Mouse (Mus musculus): ENCODE data around the gene Amigo1. TPM values are rescaled to one million over a fixed set of nuclear protein-coding genes. Genes with fewer than 3 reads are reported as not detected.

Amigo1 gene
- 2.7 and 3.2 TPM in 2 replicates for polyA plus RNA-seq (2015; fragmentation: Nextera tagmentation; extraction: Ambion mirVana)

DNA sequence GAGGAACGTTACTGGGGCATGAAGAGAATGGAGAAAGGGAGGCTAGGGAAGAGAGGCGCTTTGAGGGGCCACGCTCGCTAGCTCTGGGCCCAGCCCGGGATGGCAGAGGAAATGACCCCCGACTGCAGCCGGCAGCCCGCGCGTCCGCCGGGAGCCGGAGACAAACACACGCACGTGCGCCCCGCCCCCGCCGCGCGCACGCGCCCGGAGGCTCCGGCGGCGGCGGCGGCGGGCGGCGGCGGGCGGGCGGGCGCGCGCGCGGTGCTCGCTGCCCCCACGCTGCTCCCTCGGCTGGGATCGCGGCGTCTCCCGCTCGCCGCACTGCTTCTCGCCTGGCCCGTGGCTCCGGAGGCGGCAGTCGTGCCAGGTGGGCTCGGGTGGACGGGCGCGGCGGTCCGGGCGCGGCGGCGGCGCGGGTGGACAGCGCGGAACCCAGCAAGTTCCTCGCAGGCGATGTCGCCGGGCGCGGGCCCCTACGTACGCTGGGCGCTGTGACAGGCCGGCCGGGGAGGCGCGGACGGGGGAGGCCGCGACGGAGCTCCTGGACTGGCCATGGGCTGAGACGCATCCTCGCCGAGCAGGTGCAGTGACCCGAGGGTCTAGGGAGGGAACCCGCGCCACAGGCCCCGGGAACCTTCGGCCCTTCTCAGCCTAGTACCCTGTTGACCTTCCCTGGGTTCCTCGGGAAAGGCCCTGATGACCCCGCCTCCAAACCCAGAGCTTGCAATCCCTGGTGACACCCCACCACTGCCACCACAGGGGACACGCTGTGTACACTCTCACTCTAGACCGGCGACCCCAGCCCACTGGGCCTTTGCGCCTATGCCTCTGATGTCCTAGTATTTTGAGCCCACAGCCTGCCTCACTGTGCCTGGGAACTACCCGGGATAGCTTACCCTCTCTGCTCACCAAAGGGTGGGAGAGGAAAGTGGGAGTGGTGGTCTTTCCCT, at the start of gene Amigo1:
Gene Amigo1 (plus strand): TSS at position 238 of the 950 bp plus-strand sequence.

DNA sequence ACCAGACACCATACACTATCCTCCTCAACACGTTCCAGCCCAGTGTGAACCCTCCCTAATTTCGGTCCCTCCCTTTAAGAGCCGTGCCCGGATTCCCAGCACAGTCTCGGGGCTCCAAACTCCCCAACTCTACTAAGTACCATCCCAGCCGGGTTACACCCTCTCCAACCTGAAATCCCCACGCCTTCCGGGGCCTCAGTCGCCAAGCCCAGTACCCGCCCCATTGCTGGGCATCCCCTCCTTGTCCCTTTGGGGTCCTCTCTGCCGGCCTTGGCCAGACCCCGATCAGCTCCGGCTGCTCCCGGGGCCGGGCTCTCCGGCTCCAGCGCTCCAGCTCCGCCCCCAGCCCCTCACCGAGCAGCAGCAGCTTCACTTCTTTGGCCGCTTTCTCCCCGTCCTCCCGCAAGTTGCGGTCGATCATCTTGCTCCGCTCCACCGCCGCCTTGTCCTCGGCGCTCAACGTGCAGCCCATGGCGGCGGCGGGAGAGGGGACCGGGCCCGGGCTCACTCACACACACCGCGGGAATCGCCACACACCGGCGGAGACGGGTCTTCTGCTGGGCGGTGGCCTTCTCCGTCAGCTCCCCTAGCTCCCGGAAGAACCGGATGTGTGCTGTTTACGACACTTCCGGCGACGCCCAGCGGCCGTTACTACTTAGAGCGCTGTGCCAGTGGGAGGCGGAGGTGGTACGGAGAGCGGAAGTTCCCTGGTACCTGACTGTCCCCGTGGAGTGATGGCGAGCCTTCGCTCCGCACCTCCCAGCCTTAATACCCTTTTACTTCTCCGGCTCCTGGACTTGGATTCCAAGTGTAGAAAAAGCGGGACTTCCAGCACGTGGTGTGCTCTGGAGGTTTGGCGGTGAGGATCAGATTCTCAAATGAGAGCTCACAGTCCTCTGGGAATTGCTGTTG, 40.3 kb upstream of the Amigo1 start, which contains the start of gene Gnai3:
Gene Gnai3 (minus strand): TSS at position 613 of the 912 bp plus-strand sequence.

DNA sequence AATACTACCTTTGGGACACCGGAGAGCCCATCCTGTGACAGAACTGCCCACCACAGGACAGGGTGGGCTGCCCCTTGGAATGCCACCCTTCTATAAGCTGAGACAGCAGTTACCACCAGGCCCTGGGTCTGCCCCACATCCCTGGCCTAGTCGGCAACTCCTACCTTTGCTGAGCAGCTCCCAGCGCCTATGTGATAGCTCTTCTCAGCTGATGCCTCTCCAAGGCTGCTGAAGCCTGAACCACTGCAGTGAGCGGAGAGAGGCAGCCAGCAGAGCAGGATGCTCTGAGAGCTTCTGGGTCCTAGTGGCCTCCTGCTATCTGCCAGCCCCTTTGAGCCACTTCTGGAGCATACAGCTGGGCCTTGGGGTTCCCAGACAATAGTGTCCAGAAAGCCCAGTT, 31.5 kb upstream of the Amigo1 start, which contains the start of gene Gpr61:
Gene Gpr61 (minus strand): TSS at position 227 of the 400 bp plus-strand sequence.

DNA sequence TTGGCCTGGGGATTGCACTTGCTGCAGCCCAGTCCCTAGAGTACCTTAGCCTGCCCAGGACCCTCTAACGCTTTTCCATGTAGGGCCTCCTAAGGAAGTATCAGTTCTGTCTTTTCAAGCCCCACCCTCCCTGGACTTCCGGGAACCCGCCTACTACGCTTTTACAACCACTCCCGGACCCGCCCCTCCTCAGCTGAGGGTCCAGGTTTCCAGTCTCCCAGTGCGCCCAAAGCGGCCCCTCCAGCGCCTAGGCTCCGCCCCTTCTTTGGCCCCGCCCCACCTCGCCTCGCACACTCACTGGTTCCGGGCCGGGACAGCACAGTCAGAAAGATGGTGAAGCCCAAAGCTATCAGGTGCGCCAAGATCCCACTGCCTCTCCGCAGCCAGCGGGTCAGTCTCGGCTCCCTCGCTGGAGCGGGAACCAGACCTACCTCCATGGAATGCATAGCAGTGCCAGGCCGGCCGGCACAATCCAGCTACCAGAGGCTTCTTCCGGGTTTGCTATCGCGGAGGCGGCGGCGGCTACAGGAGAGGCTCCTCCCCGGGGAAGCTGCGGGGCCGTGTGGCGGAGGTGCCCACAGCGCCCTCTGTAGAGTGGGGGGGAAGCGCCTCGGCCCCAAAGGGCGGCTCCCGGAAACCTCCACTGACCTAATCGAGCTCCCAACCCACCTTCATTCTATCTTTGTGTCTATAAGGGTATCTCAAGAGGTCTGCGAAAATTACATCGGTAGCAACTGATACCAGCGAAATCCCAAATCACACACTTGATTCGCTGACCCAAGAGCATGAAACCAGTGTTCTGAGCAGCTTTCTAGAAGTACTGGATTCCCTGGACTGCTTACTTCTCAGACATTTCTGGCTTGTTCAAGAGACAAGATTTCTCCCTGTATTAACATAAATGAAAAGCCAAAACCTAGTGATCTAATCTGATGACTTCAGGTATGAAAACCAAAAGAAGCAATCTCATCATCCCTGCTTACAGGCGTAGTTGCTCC, 14.5 kb downstream of the Amigo1 start, which contains the start of gene Cyb561d1:
Gene Cyb561d1 (minus strand): TSS at position 884 of the 995 bp plus-strand sequence.

DNA sequence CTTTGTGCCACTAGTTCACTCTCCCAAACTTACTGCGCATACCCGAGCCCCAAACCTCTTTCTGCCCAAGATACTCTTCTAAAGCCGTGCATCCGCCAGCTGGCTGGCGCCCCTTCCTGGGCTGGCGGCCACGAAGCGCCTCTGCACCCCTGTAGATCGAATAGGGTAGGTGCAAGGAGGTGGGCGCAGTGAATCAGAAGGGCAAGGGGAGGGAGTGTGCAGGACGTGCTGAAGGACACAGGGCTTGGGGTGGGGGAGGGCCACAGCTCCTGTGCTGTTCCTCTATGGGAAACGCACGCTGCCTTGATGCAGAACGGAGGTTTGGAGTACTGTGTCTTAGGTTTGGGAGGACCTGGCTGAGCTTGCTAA, 24.6 kb downstream of the Amigo1 start, which contains the start of gene Atxn7l2:
Gene Atxn7l2 (minus strand): TSS at position 164 of the 369 bp plus-strand sequence.

DNA sequence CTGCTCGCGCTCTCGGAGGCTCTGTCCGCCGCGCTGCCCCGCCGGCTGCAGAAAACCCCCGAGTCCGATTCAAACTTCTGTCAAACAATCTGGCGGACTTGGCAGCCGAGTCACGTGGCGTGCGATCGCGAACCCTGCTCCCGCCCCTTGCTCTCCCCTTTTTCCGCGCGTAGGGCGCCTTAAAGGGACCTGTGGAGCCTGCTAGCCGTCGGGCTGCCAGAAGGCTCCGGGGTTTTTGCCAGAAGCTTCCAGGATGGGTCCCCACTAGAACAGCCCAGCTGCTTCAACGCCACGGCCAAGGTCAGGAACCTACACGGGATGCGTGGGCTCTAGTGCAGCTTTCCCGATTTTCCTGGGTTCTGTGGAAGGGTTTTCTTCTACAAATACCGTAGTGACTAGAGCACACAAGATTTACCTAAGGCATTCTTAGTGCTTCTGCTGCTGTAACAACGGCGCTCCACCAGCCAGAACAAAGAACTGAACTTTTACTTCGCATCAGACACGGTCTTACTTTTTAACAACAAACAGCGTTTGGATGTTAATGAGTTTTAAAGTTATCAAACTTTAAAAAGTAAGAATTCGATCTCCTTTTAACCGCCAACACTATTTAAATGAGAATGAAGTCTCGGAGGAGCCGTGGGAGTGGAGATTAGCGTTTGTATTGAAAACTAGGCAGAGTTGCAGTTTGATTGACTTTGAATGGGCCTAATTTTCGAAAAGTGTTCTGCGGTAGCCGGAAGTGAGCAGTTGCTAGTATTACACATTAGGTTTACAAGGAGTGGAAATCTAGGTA, 40.6 kb downstream of the Amigo1 start, which contains the start of gene Sypl2:
Gene Sypl2 (minus strand): TSS at position 91 of the 793 bp plus-strand sequence.

Other genes starting within 250 kb of the Amigo1 start
- gene Gstm6, start 242.6 kb upstream of the Amigo1 start, polyA plus RNA-seq (2015; fragmentation: Nextera tagmentation; extraction: Ambion mirVana), result 2.4 and 2.5 TPM in 2 replicates
- 0.33 and 0.40 TPM in 2 replicates for gene Gstm3, start 217.1 kb upstream of the Amigo1 start, polyA plus RNA-seq (2015; fragmentation: Nextera tagmentation; extraction: Ambion mirVana)
- 109 and 123 TPM in 2 replicates for gene Gstm2, start 199.9 kb upstream of the Amigo1 start, polyA plus RNA-seq (2015; fragmentation: Nextera tagmentation; extraction: Ambion mirVana)
- gene Gstm1, start 168.4 kb upstream of the Amigo1 start, polyA plus RNA-seq (2015; fragmentation: Nextera tagmentation; extraction: Ambion mirVana), result 1,712 and 1,836 TPM in 2 replicates
- gene Gstm4, start 141.4 kb upstream of the Amigo1 start, polyA plus RNA-seq (2015; fragmentation: Nextera tagmentation; extraction: Ambion mirVana), result 58.6 and 63.9 TPM in 2 replicates
- gene Ampd2, start 99.7 kb upstream of the Amigo1 start, polyA plus RNA-seq (2015; fragmentation: Nextera tagmentation; extraction: Ambion mirVana), result 14.9 and 16.5 TPM in 2 replicates
- gene Gnat2, start 93.5 kb upstream of the Amigo1 start, polyA plus RNA-seq (2015; fragmentation: Nextera tagmentation; extraction: Ambion mirVana), result 0.28 and 0.45 TPM in 2 replicates
- 98.7 and 117 TPM in 2 replicates for gene Gnai3, start 40.2 kb upstream of the Amigo1 start, polyA plus RNA-seq (2015; fragmentation: Nextera tagmentation; extraction: Ambion mirVana)
- 0.06 TPM in 1 of 2 replicates, not detected in the other for gene Gpr61, start 31.5 kb upstream of the Amigo1 start, polyA plus RNA-seq (2015; fragmentation: Nextera tagmentation; extraction: Ambion mirVana)
- gene Cyb561d1, start 14.9 kb downstream of the Amigo1 start, polyA plus RNA-seq (2015; fragmentation: Nextera tagmentation; extraction: Ambion mirVana), result 3.2 and 4.2 TPM in 2 replicates
- 3.8 and 4.5 TPM in 2 replicates for gene Atxn7l2, start 24.6 kb downstream of the Amigo1 start, polyA plus RNA-seq (2015; fragmentation: Nextera tagmentation; extraction: Ambion mirVana)
- 0.05 TPM in 2 replicates for gene Sypl2, start 40.3 kb downstream of the Amigo1 start, polyA plus RNA-seq (2015; fragmentation: Nextera tagmentation; extraction: Ambion mirVana)
- gene Psma5, start 70.6 kb downstream of the Amigo1 start, polyA plus RNA-seq (2015; fragmentation: Nextera tagmentation; extraction: Ambion mirVana), result 187 and 210 TPM in 2 replicates
- gene Sort1, start 97.7 kb downstream of the Amigo1 start, polyA plus RNA-seq (2015; fragmentation: Nextera tagmentation; extraction: Ambion mirVana), result 7.2 and 8.6 TPM in 2 replicates
- not detected in 2 replicates for gene Mybphl, start 178.6 kb downstream of the Amigo1 start, polyA plus RNA-seq (2015; fragmentation: Nextera tagmentation; extraction: Ambion mirVana)
- 7.8 and 9.2 TPM in 2 replicates for gene Psrc1, start 197.5 kb downstream of the Amigo1 start, polyA plus RNA-seq (2015; fragmentation: Nextera tagmentation; extraction: Ambion mirVana)
- gene Celsr2, start 229.2 kb downstream of the Amigo1 start, polyA plus RNA-seq (2015; fragmentation: Nextera tagmentation; extraction: Ambion mirVana), result 0.73 and 1.7 TPM in 2 replicates

Measured in urinary bladder, postnatal 0 days (tissue).